Mouse (Mus musculus): Measurements from ENCODE around the gene A530016L24Rik.

The A530016L24Rik gene

DNA sequence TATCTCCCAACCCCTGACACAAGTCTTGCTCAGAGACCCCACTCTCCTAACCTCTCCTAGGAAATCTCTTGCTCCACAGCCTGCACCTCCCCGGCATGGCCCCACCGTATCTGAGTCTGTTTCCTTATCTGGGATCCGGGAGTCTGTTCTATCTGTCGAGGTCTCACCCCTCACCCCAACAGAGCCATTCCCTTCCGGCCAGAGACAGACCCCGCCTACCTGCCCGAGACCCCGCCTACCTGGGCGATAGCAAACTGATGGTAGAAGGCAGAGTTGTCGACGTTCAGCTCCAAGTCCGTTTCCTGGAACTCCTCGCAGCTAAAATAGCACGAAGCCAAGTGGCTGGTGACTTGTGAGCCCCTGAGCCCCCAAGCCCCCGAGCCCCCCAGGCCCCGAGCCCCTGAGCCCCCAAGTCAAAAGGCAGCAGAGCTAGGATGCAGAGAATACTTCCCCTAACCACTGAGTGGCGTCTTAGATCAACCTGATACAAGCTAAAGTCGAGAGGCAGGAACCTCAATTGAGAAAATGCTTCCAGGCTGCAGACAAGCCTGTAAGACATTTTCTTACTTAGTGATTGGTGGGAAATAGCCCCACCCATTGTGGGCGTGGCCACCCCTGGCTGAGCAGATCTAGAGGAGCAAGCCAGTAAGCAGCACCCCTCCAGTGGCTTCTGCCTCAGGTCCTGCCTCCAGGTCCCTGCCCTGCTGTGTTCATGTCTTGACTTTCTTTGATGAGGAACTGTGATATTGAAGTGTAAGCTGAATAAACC is 13.9 kb downstream of the A530016L24Rik start:
- DNase-seq, result no peak

DNA sequence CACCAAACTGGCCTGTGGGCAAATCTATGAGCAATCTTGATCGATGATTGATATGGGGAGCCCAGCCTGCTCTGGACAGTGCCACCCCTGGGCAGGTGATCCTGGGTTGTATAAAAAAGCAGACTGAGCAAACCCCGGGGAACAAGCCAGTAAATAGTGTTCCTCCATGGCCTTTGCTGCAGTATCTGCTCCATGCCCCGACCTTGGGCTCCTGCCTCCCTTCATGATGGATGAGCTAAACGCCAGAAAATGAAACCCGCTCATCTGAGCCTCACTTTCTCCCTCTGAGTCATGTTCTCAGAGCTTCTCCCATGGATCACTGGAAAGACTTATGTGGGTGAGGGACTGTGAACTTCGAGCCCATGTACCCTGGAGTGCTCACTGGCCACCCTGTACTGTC is 17.0 kb downstream of the A530016L24Rik start:
- DNase-seq, result no peak

DNA sequence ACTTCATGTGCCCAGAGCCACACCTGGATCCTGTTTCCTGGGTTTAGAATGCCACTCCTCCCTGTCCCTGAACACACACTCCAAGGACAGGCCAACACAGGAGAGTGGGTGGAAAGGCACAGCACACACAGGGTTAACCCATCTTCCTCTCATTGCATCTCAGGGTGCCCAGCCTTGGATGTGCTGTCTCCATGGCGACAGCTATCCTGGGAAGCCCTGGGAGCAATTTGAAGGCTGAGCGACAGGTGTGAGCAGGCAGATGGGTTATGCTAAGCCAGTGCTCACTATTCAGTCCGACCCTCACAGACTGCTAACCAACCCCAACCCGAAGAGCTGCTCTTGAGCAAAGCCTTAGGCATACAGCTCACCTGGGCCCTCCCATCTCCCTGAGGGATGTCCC is 18.0 kb downstream of the A530016L24Rik start:
- DNase-seq, result no peak

DNA sequence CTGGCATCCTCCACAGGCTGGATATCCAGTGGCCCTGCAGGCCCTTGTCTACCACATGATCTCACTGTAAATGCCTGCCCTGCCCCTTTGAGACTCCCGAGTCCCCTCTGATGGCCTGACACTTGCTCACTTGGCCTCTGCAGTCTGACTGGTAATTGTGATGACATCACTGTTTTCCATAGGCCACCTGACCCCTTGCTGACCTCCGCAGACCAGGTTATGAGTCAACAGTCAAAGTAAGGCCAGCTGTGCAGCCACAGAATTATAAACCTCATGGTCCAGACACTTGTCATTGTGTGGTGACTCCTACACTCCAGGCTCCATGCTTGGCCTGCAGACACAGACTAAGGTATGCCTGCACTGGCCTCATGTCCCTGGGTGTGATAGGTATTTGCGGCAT is 18.7 kb downstream of the A530016L24Rik start:
- no peak for DNase-seq

DNA sequence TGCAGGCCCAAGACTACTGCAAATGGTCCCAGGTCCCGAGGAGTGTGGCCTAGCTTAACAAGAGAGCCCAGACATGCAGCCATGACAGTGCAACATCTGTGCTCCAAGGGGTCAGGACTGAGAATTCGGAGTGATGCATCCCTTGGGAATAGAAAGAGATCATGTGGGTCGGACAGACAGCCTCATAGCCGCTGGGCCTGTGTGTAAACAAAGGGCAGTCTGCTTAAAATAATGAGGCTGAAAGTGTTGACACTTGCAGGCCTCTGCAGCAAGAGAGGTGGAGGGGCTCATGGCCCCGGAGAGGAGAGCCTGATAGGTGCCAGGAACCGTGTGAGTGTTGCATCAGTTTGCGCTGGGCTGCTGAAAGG is 21.1 kb downstream of the A530016L24Rik start:
- no peak for DNase-seq

DNA sequence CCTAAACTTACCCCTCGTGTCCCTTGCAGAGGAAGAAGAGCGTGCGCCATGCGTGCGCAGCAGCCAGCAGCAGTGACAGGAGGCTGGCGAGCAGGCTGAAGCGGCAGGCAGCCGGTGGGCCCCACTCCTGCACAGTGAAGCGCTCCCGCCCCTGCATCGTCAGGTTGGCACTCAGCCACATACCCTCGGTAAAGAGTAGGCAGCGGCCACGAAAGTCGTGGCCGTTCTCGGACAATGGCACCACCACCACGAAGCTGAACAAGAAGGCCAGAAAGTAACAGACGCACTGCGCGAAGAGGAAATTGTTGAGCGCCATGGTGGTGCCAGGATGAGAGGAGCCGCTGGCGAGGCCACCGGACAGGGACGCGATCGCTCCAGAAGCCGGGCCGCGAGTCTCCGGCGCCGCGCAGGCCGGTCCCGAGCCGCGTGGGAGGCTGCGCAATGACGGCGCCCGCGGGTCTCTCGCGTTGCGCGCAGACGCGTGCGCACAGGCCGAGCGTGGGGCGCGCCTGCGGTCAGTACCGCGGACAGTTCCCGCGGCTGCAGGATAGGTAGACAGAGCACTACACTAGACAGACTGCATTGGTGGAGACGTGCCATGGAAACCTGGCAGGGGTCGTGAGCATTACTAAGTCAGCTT is 21.6 kb downstream of the A530016L24Rik start:
- peak; percentile 6 for DNase-seq

DNA sequence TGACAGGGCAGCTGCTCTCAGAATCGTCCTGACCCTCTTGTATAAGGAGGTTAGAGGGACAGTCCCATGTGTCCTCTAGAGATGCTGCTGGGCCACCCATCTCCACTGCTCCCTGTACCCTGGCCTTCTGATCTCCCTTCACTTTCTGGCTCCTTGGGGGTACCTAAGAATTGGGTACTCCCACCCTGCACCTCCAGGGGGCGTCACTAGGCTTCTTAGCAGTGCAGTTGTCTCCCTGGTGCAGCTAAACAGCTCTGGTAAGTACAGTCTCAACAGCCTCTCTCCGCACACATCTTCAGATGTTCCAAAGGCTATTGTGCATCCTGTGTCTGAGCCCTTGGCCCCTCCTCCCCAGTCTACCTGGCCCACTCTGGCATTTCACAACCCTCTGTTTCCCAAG is 25.6 kb downstream of the A530016L24Rik start:
- no peak for DNase-seq

DNA sequence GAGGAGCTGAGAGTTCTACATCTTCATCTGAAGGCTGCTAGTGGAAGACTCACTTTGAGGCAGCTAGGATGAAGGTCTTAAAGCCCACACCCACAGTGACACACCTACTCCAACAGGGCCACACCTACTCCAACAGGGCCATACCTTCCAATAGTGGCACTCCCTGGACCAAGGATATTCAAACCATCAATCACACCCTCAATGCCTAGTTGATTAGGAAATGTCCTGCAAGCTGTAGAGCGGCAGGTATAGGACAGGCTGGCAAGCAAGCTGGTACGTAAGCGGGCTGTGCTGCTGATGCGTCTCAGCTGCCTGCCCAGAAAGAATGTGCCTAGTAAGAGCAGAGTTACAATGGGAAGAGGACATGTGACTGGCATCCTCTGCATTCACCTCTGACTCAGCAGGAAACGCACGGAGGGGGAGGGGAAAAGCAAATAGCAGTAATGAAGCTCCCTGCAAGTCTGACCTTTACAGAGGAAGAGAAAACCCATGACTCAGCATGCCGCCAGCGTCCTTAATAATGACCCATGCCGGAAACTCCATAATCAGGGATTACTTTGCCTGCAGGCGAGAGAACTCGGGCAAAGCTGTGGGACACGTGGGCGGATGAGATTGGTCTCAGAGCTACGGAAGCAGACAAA is 27.6 kb downstream of the A530016L24Rik start, which contains the start of gene Tmem179:
Gene Tmem179 (minus strand): TSS at position 51 of the 641 bp plus-strand sequence.
- DNase-seq, result no peak

DNA sequence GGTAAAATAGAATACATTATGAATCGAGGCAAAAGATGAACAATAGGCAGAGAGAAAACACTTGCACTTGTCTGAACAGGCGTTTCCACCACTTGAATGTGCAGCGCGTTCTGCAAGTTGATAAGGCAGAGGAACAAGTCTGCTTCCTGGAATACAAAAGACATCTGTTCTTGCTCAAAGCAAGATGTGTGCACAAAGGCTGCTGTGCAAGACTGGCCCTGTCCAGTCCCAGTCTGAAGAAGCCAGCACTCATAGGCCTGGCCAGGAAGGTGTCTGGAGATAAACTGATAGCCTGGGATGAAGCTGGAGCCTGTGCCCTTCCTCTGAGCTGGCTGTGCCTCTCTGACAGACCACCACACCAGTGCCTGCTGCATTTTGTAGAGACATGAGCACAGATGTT is 28.9 kb downstream of the A530016L24Rik start:
- no peak for DNase-seq

DNA sequence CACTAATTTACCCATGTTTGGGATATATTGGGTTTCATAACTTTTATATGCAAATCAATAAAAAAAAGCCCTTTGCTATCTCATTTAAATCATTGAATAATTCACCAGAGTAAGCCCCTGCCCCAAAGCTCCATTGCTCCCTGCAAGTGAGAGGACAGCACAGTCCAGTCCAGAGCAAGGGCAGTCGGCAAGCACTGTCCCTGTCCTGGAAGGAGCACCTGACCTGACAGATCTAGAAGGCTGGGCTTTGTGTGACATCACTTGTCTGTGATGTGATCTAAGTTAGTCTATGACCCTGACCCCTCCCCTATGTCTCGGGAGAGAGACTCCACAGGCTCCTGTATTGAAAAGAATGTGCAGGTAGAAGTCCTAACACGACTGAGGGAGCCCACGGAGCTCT is 44.5 kb downstream of the A530016L24Rik start:
- DNase-seq, result no peak

DNA sequence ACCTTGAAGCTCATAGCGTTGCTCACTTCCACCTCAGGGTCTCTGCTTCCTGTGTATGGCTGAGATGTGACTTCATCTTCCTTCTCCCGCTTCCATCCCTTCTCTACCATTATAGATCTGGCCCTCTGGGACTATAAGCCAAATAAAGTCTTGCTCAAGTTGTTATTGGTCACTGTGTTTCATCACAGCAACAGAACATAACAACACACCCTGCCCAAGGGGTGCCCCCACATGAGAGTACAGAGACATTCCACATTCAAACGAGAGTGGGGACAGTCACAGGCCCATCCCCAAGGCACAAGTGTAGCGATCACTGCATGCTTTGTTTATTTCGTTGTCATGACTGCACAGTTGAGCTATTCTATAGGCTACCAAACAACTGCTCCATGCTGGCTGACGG is 48.0 kb downstream of the A530016L24Rik start:
- DNase-seq, result no peak

DNA sequence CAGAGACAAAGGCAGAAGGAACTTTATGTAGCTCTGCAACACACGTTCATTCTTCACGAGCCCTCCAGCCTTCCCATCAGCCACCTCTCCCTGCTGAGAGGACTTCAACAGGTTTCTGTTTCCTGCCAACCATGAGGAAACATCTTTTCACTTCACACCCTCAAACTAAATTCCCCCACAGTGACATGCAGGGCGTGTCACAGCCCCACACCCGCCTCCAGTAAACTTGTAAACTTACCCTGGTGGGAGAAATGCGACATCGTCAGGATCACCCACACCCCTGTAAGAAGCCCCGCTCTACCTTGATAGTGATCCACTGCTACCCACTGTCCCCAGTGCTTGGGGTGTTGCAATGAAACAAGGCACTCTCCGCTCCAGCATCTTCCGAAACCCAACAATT is 49.1 kb downstream of the A530016L24Rik start:
- DNase-seq, result no peak

DNA sequence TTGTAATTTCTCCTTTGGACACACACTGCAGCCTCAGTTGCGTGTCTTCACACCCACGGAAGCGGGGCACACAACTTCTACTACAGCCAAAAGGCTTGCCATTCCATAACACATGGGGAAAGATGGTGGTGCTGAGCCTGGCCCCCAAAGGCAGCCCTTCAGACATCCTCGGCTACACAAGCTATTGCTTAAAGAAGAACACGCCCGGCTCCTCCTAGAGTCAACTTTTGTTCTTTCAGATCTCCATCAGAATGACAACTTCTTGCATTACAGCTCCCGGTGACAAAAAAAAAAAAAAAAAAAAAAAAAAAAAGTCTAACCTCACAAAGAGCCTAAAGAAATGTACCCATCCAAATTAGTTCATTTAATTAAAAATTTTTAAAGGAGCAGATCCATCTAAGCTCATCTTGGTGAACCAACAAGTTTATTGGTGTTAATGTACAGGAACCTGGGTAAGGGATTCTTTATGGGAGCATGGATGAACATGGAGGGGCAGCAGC is 50.3 kb downstream of the A530016L24Rik start:
- no peak for DNase-seq

DNA sequence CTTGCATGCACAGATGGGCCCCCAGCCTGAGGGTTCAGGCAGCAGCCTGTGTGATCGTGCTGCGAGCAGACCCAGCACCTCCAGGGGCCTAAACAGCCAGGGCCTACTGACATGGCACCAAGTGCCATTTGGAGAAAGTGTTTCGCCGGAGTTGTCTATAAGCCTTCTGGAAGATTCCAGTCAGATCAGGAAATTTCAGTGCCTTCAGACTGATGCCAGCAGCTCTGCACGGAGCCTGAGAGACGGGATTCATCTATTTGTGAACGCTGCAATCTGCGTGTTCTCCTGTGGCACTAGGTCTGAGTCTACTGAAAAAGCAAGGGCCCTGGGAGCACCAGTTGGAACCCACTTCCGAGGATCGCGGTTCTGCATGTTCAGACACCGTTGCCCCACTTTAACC is 51.1 kb downstream of the A530016L24Rik start:
- DNase-seq, result no peak

DNA sequence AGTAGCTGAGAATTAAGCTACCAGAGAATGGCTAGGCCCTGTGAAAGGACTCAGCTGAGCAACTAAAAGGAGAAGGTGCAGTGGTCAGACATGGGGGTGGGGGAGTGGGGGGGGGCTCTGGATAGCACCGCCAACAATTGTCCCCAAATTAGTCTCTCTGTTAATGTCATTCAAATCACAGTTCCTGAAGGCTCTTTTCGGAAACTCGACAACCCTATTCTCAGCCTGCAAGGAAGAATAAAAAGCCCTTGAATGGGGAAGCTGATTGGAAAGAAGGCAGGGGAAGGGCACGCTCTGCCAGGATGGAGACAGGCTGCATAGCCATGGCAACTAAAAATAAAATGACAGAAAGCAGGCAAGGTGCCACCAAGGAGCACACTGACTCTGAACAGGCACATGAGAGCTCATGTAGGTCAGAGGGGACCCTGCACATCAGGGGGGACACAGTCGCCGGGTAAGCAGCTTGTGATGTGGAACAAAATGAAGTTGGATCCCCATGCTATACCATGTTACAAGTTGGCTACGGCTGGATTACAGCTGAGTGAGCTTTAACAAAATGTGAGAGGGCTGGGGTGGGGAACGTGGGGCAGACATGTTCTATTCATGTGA is 52.3 kb downstream of the A530016L24Rik start:
- no peak for DNase-seq

DNA sequence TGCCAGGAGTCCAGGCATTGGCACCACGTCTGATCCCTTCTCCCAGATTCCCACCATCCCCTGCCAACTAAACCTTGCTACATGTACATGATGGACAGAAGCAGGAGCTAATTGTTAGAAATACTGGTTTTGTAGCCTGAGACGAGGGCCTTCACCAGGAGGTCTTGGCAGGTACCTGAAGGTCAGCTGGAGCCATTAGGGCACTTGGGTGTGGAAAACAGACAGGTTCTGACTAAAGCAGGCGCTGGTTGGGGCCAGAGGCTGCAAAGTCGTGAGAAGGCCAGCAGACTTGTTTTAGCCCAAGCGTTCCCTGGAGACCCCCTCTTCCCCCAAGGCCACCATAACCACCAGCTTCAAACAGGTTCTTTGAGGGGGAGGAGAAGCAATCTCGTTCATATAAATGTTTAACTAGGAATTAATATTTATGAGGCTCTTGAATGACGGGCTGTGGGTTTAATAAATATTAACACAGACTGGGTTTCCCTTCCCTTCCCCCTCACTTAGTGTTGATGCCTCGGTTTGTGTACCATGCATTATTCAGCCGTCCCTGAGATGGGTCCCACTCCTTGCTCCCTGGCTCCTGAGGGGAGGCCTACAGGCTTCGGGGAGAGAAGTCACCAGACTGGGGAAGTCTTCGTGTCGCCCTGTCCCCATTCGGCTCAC is 53.1 kb downstream of the A530016L24Rik start:
- no peak for DNase-seq

DNA sequence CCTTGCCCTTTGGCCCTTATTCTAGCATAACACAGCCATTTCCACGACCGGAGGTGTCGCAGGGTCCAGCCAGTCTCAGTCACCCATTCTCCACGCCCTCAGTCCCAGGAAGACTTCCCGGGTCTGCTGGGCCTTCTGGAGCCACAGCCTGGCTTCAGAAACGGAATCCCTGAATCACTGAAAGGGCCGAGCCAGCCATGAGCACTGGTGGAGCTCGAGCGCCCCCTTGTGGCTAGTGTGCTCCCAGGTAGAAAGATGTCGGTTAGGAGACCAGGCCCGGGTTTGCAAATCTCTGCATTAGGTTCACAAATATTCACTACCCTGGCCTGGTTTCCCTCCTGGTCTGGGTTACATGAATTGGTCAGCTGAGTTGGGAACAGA is 53.7 kb downstream of the A530016L24Rik start:
- DNase-seq, result peak; percentile 76

DNA sequence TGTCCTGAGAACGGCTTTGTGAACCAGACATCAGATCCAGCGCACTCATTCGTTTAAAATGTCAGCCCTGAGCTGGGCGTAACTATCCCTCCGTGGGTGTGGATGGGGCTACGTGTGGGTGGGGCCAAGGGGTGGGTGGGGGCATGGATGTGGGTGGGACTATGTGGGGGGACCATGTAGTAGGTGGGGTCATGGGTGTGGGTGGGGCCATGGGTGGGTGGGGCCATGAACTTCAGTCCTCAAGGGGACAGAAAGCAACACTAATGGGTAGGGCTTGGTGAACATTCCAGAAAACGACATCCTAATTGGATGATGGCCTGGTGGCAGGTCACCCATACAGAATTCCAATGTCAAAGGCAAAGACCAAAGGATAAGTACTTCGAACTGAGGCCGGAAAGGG is 54.7 kb downstream of the A530016L24Rik start:
- DNase-seq, result no peak

DNA sequence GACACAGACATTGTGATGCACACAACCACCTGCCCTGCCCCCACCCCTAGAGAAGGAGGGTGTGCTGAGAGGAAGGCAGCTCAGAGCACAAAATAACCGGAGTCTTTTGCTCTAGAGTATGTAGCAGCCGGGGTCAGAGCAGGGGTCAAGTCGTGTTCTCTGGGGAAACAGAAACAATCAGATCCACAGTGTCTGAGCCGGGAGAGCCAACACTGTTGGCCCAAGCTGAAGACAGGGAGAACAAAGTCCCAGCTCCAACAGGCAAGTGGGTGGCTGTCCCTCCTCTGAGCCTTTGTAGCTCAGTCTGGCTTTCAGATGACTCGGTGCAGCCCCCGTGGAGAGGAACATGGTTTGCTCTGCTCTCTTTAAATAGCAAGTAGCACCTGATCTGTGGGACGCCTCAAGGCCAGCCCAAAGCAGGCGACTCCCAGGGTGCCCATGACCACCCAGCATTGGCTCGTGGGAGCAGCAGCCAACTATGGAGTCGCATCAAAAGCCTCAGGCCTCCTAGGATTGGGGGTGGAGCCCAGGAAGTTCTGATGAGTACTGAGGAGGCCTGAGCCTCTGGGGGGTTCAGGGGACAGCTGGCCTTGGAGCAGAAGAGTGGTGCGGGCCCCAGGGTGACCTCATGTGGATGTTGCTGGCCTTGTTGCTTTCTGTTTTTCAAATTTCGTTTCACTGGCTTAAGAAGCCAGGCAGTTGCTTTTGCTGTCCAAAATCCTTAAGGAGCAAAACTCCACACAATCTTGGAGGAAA is 55.9 kb downstream of the A530016L24Rik start:
- no peak for DNase-seq

DNA sequence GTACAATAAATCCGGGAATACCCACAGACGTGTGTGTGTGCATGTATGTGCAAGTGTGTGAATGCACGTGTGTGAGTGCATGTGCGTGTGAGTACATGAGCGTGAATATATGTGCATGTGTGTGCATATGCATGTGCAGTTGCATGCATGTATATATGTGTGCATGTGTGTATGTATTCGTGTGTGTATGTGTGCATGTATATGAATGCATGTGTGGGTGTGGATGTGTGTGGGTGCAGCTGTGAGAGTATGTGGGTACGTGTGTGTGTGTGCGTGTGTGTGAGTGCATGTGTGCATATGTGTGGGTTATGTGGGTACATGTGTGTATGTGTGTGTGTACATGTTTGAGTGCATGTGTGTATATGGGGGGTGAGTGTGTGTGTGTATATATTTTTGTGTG is 56.9 kb downstream of the A530016L24Rik start:
- DNase-seq, result no peak

DNA sequence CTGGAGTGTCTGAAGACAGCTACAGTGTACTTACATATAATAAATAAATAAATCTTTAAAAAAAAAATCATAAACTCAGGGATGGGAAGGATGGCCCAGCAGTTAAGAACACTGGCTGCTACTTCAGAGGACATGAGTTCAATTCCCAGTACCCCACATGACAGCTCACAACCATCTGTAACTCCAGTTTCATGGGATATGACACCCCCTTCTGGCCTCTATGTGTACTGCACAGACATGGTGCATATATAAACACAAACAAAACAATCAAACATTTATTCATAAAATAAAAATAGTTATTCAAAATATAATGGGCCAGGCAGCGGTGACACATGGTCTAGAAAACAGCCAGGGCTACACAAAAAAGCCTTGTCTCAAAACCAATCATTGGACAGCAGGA is 60.0 kb downstream of the A530016L24Rik start:
- no peak for DNase-seq

All from thymus, postnatal 25 days (tissue).